8 mouse cellular contexts compared by ENCODE assay signal in the genomic region with DNA sequence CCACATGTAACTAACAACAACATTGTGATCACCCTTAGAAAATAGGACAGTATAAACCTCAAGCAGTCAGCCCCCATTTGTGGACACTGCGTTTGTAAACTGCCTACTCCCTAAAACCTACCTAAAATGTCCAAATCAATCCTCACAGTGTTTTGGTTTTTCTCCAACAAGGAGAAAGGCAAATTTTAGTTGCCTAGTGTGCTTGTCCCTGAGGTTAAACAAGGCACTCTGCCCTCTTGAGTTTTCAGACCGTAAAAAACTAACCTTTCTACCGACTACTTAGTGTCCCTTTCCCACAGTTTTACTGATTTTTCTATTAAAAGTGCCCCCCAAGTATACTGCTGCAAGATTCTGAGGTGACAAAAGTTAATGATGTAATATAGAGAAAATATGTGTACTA. TPM values are rescaled to one million over a fixed set of nuclear protein-coding genes. Genes with fewer than 3 reads are reported as not detected.
DNase-seq lines count a peak whose midpoint lies in the region; ATAC-seq and TF ChIP-seq lines count a peak whose summit lies in the region.

No protein-coding gene starts in this region.

- H3K4me2 ChIP-seq in hindbrain, embryonic 11.5 days (replicated peaks; ENCODE audit: low read depth, low read length), result no peak overlapping the region
- peak overlapping the region; percentile 72 for H3K4me2 ChIP-seq in embryonic facial prominence, embryonic 12.5 days (replicated peaks)
- peak overlapping the region; percentile 76 for H3K4me2 ChIP-seq in hindbrain, postnatal 0 days (ENCODE audit: low read depth, low read length)
- peak overlapping the region; percentile 72 for H3K4me2 ChIP-seq in midbrain, embryonic 13.5 days (replicated peaks)

- no peak for TF ChIP-seq CTCF in hindbrain, postnatal 0 days (IDR thresholded peaks at IDR 0.05; ENCODE audit: low read depth)

- no peak for DNase-seq in hindbrain, embryonic 10.5 days (ENCODE audit: low spot score)
- DNase-seq in hindbrain, embryonic 11.5 days (ENCODE audit: low spot score), result no peak
- DNase-seq in hindbrain, postnatal 0 days (ENCODE audit: low spot score), result no peak
- no peak for DNase-seq in thymus, postnatal 4 days
- no peak for DNase-seq in ovary, postnatal 14 days (ENCODE audit: low spot score)
- DNase-seq in adrenal gland, postnatal 4 days (ENCODE audit: low spot score in 2 of 2), result no peak

- no peaks in the 10 kb centered on the region for H3K36me3 ChIP-seq in hindbrain, embryonic 10.5 days
- H3K36me3 ChIP-seq in hindbrain, embryonic 11.5 days (ENCODE audit: control insufficient read depth, insufficient read depth, low read length), result no peaks in the 10 kb centered on the region
- no peaks in the 10 kb centered on the region for H3K36me3 ChIP-seq in embryonic facial prominence, embryonic 12.5 days
- H3K36me3 ChIP-seq in hindbrain, postnatal 0 days (ENCODE audit: insufficient read depth, low read length), result no peaks in the 10 kb centered on the region
- H3K36me3 ChIP-seq in midbrain, embryonic 13.5 days, result no peaks in the 10 kb centered on the region

- peaks cover 20% of the 10 kb centered on the region for H3K4me1 ChIP-seq in hindbrain, embryonic 10.5 days (replicated peaks)
- H3K4me1 ChIP-seq in hindbrain, embryonic 11.5 days (replicated peaks; ENCODE audit: control insufficient read depth, insufficient read depth, low read length), result no peaks in the 10 kb centered on the region
- peaks cover 14% of the 10 kb centered on the region; the same call in 1 of the 2 replicates for H3K4me1 ChIP-seq in embryonic facial prominence, embryonic 12.5 days
- peaks cover 4% of the 10 kb centered on the region; the same call in 1 of the 2 replicates for H3K4me1 ChIP-seq in hindbrain, postnatal 0 days (ENCODE audit: insufficient read depth, low read length)
- H3K4me1 ChIP-seq in midbrain, embryonic 13.5 days (replicated peaks), result peaks cover 25% of the 10 kb centered on the region

- H3K4me3 ChIP-seq in hindbrain, embryonic 10.5 days, result peak overlapping the region; percentile 82
- no peak overlapping the region for H3K4me3 ChIP-seq in hindbrain, embryonic 11.5 days (ENCODE audit: low read depth, low read length)
- H3K4me3 ChIP-seq in embryonic facial prominence, embryonic 12.5 days, result no peak overlapping the region
- H3K4me3 ChIP-seq in hindbrain, postnatal 0 days (ENCODE audit: low read length), result no peak overlapping the region
- H3K4me3 ChIP-seq in midbrain, embryonic 13.5 days (replicated peaks), result peak overlapping the region; percentile 76; the same call in 1 of the 2 replicates

- no peak for ATAC-seq in hindbrain, embryonic 11.5 days (ENCODE audit: low FRiP score)
- ATAC-seq in embryonic facial prominence, embryonic 12.5 days (ENCODE audit: insufficient number of reproducible peaks, insufficient read depth, low FRiP score, low TSS enrichment), result no peak
- ATAC-seq in hindbrain, postnatal 0 days, result no peak
- ATAC-seq in midbrain, embryonic 13.5 days, result no peak

- no peaks in the 10 kb centered on the region for H3K9me3 ChIP-seq in hindbrain, embryonic 10.5 days
- H3K9me3 ChIP-seq in hindbrain, embryonic 11.5 days (ENCODE audit: control insufficient read depth, low read length), result no peaks in the 10 kb centered on the region
- no peaks in the 10 kb centered on the region for H3K9me3 ChIP-seq in embryonic facial prominence, embryonic 12.5 days
- H3K9me3 ChIP-seq in hindbrain, postnatal 0 days (ENCODE audit: low read length), result no peaks in the 10 kb centered on the region
- no peaks in the 10 kb centered on the region for H3K9me3 ChIP-seq in midbrain, embryonic 13.5 days

- no peak overlapping the region for H3K27ac ChIP-seq in hindbrain, embryonic 10.5 days
- no peak overlapping the region for H3K27ac ChIP-seq in hindbrain, embryonic 11.5 days (ENCODE audit: low read depth, low read length)
- no peak overlapping the region for H3K27ac ChIP-seq in embryonic facial prominence, embryonic 12.5 days
- no peak overlapping the region for H3K27ac ChIP-seq in hindbrain, postnatal 0 days
- no peak overlapping the region for H3K27ac ChIP-seq in midbrain, embryonic 13.5 days

- H3K27me3 ChIP-seq in hindbrain, embryonic 10.5 days (ENCODE audit: insufficient read depth, poor library complexity, severe bottlenecking), result no peaks in the 10 kb centered on the region
- H3K27me3 ChIP-seq in hindbrain, embryonic 11.5 days (ENCODE audit: control insufficient read depth, insufficient read depth, low read length), result no peaks in the 10 kb centered on the region
- no peaks in the 10 kb centered on the region for H3K27me3 ChIP-seq in embryonic facial prominence, embryonic 12.5 days
- H3K27me3 ChIP-seq in hindbrain, postnatal 0 days (ENCODE audit: insufficient read depth, low read length), result no peaks in the 10 kb centered on the region
- no peaks in the 10 kb centered on the region for H3K27me3 ChIP-seq in midbrain, embryonic 13.5 days

- 93% methylated on average over 3 of the region's 3 CpGs for WGBS in hindbrain, embryonic 10.5 days
- 94% methylated on average over 3 of the region's 3 CpGs for WGBS in hindbrain, embryonic 11.5 days
- WGBS in embryonic facial prominence, embryonic 12.5 days, result 91% methylated on average over 3 of the region's 3 CpGs
- 97% methylated on average over 3 of the region's 3 CpGs for WGBS in hindbrain, postnatal 0 days
- 96% methylated on average over 3 of the region's 3 CpGs for WGBS in midbrain, embryonic 13.5 days

- H3K9ac ChIP-seq in hindbrain, embryonic 11.5 days (ENCODE audit: low read depth, low read length), result no peak overlapping the region
- no peak overlapping the region for H3K9ac ChIP-seq in embryonic facial prominence, embryonic 12.5 days
- no peak overlapping the region for H3K9ac ChIP-seq in hindbrain, postnatal 0 days (replicated peaks; ENCODE audit: low read length)
- H3K9ac ChIP-seq in midbrain, embryonic 13.5 days (replicated peaks), result no peak overlapping the region; the same call in 1 of the 2 replicates

RNA-seq across cellular contexts. Expression of a gene that starts 2.4 kb away (rescaled TPM):
- polyA plus RNA-seq in hindbrain, embryonic 10.5 days (2016; fragmentation: Nextera tagmentation; extraction: Ambion mirVana), result 52.9 and 53.5 TPM in 2 replicates
- 58.4 and 63.3 TPM in 2 replicates for polyA plus RNA-seq in hindbrain, embryonic 11.5 days (2014; fragmentation: Nextera tagmentation; extraction: Ambion mirVana)
- polyA plus RNA-seq in embryonic facial prominence, embryonic 12.5 days (2016; fragmentation: Nextera tagmentation; extraction: Ambion mirVana), result 55.5 and 58.5 TPM in 2 replicates
- 25.3 and 28.4 TPM in 2 replicates for total RNA-seq in hindbrain, postnatal 0 days (2014; rRNA removed)
- polyA plus RNA-seq in hindbrain, postnatal 0 days (2015; fragmentation: Nextera tagmentation; extraction: Ambion mirVana), result 39.4 and 40.2 TPM in 2 replicates
- 57.7 and 64.0 TPM in 2 replicates for polyA plus RNA-seq in midbrain, embryonic 13.5 days (2015; fragmentation: Nextera tagmentation; extraction: Ambion mirVana)
- 10 to 100 TPM; 51.9 to 54.6 TPM for total RNA-seq in adrenal gland, postnatal 4 days (2021)

RNA-seq across cellular contexts. Expression of a gene that starts 15.7 kb away (rescaled TPM):
- polyA plus RNA-seq in hindbrain, embryonic 10.5 days (2016; fragmentation: Nextera tagmentation; extraction: Ambion mirVana), result 17.4 and 18.7 TPM in 2 replicates
- polyA plus RNA-seq in hindbrain, embryonic 11.5 days (2014; fragmentation: Nextera tagmentation; extraction: Ambion mirVana), result 19.0 and 21.2 TPM in 2 replicates
- 19.5 and 21.1 TPM in 2 replicates for polyA plus RNA-seq in embryonic facial prominence, embryonic 12.5 days (2016; fragmentation: Nextera tagmentation; extraction: Ambion mirVana)
- 35.9 and 40.8 TPM in 2 replicates for total RNA-seq in hindbrain, postnatal 0 days (2014; rRNA removed)
- 19.6 and 21.0 TPM in 2 replicates for polyA plus RNA-seq in hindbrain, postnatal 0 days (2015; fragmentation: Nextera tagmentation; extraction: Ambion mirVana)
- 28.8 and 28.9 TPM in 2 replicates for polyA plus RNA-seq in midbrain, embryonic 13.5 days (2015; fragmentation: Nextera tagmentation; extraction: Ambion mirVana)
- 10 to 100 TPM; 28.0 to 30.7 TPM for total RNA-seq in adrenal gland, postnatal 4 days (2021)

RNA-seq across cellular contexts. Expression of a gene that starts 51.8 kb away (rescaled TPM):
- 39.1 and 50.5 TPM in 2 replicates for polyA plus RNA-seq in hindbrain, embryonic 10.5 days (2016; fragmentation: Nextera tagmentation; extraction: Ambion mirVana)
- polyA plus RNA-seq in hindbrain, embryonic 11.5 days (2014; fragmentation: Nextera tagmentation; extraction: Ambion mirVana), result 61.0 and 69.7 TPM in 2 replicates
- 77.9 and 82.5 TPM in 2 replicates for polyA plus RNA-seq in embryonic facial prominence, embryonic 12.5 days (2016; fragmentation: Nextera tagmentation; extraction: Ambion mirVana)
- 38.5 and 40.9 TPM in 2 replicates for total RNA-seq in hindbrain, postnatal 0 days (2014; rRNA removed)
- 46.6 and 47.4 TPM in 2 replicates for polyA plus RNA-seq in hindbrain, postnatal 0 days (2015; fragmentation: Nextera tagmentation; extraction: Ambion mirVana)
- 77.2 and 77.5 TPM in 2 replicates for polyA plus RNA-seq in midbrain, embryonic 13.5 days (2015; fragmentation: Nextera tagmentation; extraction: Ambion mirVana)
- total RNA-seq in adrenal gland, postnatal 4 days (2021), result 1 to 10 TPM; 5.6 to 5.9 TPM

Comparison
In these comparisons a context has a peak if more than half of its experiments do, and no peak if none do; other contexts are left out.
1. H3K4me3 ChIP-seq: peak in hindbrain, embryonic 10.5 days (single experiment) and midbrain, embryonic 13.5 days (single experiment); none in hindbrain, embryonic 11.5 days (single experiment), embryonic facial prominence, embryonic 12.5 days (single experiment) and hindbrain, postnatal 0 days (single experiment).